Mouse (Mus musculus): ENCODE data around the gene Gbp6. TPM values are rescaled to one million over a fixed set of nuclear protein-coding genes. Genes with fewer than 3 reads are reported as not detected.
"Not testable (repeated sequence)": the region's sequence is repeated elsewhere in the genome, so short reads cannot be mapped to it uniquely, and the experiment has no call there.

Gbp6 gene
- 0.06 and 0.09 TPM in 2 replicates for polyA plus RNA-seq (2014; fragmentation: Nextera tagmentation; extraction: Ambion mirVana)

- not testable (repeated sequence) for H3K9me3 ChIP-seq (ENCODE audit: control insufficient read depth, low read length); H3K27ac ChIP-seq (replicated peaks; ENCODE audit: low read depth, low read length); DNase-seq (ENCODE audit: low spot score); H3K4me1 ChIP-seq (ENCODE audit: control insufficient read depth, insufficient read depth, low read length); H3K36me3 ChIP-seq (ENCODE audit: control insufficient read depth, insufficient read depth, low read length); H3K4me3 ChIP-seq (ENCODE audit: low read depth, low read length); ATAC-seq (ENCODE audit: insufficient number of reproducible peaks, low FRiP score, low TSS enrichment, low read depth); H3K4me2 ChIP-seq (ENCODE audit: low read depth, severe bottlenecking); H3K9ac ChIP-seq (ENCODE audit: low read length); H3K27me3 ChIP-seq (ENCODE audit: control insufficient read depth, insufficient read depth, low read length)
- 62% methylated on average over 3 of the region's 3 CpGs for WGBS
Measured at GRCm38 (mm10) chr5:105293226-105294165, at the start of gene Gbp6, which contains the start of gene Gm43302. Gene Gbp6 (minus strand): TSS chr5:105293698. Gene Gm43302 (minus strand): TSS chr5:105293695.

GRCm38 (mm10) chr5:105341281-105341680 lies 47.8 kb upstream of the Gbp6 start:
- H3K27ac ChIP-seq (replicated peaks; ENCODE audit: low read depth, low read length), result no peak overlapping the region
- no peaks in the 10 kb centered on the region for H3K36me3 ChIP-seq (ENCODE audit: control insufficient read depth, insufficient read depth, low read length)
- no peak for ATAC-seq (ENCODE audit: insufficient number of reproducible peaks, low FRiP score, low TSS enrichment, low read depth)
- no peaks in the 10 kb centered on the region for H3K27me3 ChIP-seq (ENCODE audit: control insufficient read depth, insufficient read depth, low read length)
- no peak for DNase-seq (ENCODE audit: low spot score)
- no peak overlapping the region for H3K4me2 ChIP-seq (ENCODE audit: low read depth, severe bottlenecking)
- H3K4me1 ChIP-seq (ENCODE audit: control insufficient read depth, insufficient read depth, low read length), result no peaks in the 10 kb centered on the region
- H3K9ac ChIP-seq (ENCODE audit: low read length), result no peak overlapping the region
- whole genome bisulfite sequencing, result 76% methylated on average over 2 of the region's 2 CpGs
- no peaks in the 10 kb centered on the region for H3K9me3 ChIP-seq (ENCODE audit: control insufficient read depth, low read length)
- no peak overlapping the region for H3K4me3 ChIP-seq (ENCODE audit: low read depth, low read length)

GRCm38 (mm10) chr5:105322543-105322942 lies 29.0 kb upstream of the Gbp6 start:
- H3K4me2 ChIP-seq (ENCODE audit: low read depth, severe bottlenecking), result no peak overlapping the region
- no peak for ATAC-seq (ENCODE audit: insufficient number of reproducible peaks, low FRiP score, low TSS enrichment, low read depth)
- WGBS, result 71% methylated on average over 2 of the region's 2 CpGs
- H3K4me3 ChIP-seq (ENCODE audit: low read depth, low read length), result no peak overlapping the region
- no peaks in the 10 kb centered on the region for H3K9me3 ChIP-seq (ENCODE audit: control insufficient read depth, low read length)
- H3K27me3 ChIP-seq (ENCODE audit: control insufficient read depth, insufficient read depth, low read length), result no peaks in the 10 kb centered on the region
- H3K4me1 ChIP-seq (ENCODE audit: control insufficient read depth, insufficient read depth, low read length), result no peaks in the 10 kb centered on the region
- H3K27ac ChIP-seq (replicated peaks; ENCODE audit: low read depth, low read length), result no peak overlapping the region
- H3K36me3 ChIP-seq (ENCODE audit: control insufficient read depth, insufficient read depth, low read length), result no peaks in the 10 kb centered on the region
- no peak overlapping the region for H3K9ac ChIP-seq (ENCODE audit: low read length)
- no peak for DNase-seq (ENCODE audit: low spot score)

GRCm38 (mm10) chr5:105310941-105311340 lies 17.4 kb upstream of the Gbp6 start:
- Histone ChIP-seq H3K4me1 (ENCODE audit: control insufficient read depth, insufficient read depth, low read length) (no peaks in the 10 kb centered on the region), H3K9me3 (ENCODE audit: control insufficient read depth, low read length) (no peaks in the 10 kb centered on the region), H3K4me3 (ENCODE audit: low read depth, low read length) (no peak overlapping the region), H3K36me3 (ENCODE audit: control insufficient read depth, insufficient read depth, low read length) (no peaks in the 10 kb centered on the region), H3K27me3 (ENCODE audit: control insufficient read depth, insufficient read depth, low read length) (no peaks in the 10 kb centered on the region), H3K9ac (ENCODE audit: low read length) (no peak overlapping the region), H3K4me2 (ENCODE audit: low read depth, severe bottlenecking) (no peak overlapping the region), H3K27ac (replicated peaks; ENCODE audit: low read depth, low read length) (no peak overlapping the region)
- ATAC-seq (ENCODE audit: insufficient number of reproducible peaks, low FRiP score, low TSS enrichment, low read depth) (no peak), DNase-seq (ENCODE audit: low spot score) (no peak)
- 74% methylated on average over 2 of the region's 2 CpGs for WGBS

DNA sequence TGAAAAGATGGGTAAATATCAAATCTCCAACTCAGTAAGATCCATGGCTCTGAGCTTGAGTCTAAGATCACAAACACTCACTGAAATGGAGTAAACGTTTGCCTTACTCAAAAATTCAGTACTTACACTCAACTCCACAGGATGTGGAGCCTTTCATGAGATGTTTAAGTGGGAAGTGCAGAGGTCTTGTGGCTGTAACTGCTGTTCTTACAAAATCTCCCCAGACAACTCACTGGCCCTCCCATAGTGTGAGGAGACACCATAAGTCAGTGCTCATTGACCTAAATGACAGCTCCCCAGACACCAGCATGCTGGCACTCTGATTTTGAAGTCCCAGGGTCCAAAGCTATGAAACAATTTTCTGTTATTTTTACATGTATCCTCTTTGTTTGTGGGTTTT lies 15.7 kb upstream of the Gbp6 start:
- not testable (repeated sequence) for H3K4me3 ChIP-seq (ENCODE audit: low read depth, low read length); H3K27me3 ChIP-seq (ENCODE audit: control insufficient read depth, insufficient read depth, low read length); H3K36me3 ChIP-seq (ENCODE audit: control insufficient read depth, insufficient read depth, low read length); DNase-seq (ENCODE audit: low spot score); H3K4me1 ChIP-seq (ENCODE audit: control insufficient read depth, insufficient read depth, low read length); H3K9ac ChIP-seq (ENCODE audit: low read length); ATAC-seq (ENCODE audit: insufficient number of reproducible peaks, low FRiP score, low TSS enrichment, low read depth); H3K9me3 ChIP-seq (ENCODE audit: control insufficient read depth, low read length); H3K27ac ChIP-seq (replicated peaks; ENCODE audit: low read depth, low read length); H3K4me2 ChIP-seq (ENCODE audit: low read depth, severe bottlenecking)
- WGBS, result 62% methylated on average over 1 of the region's 1 CpGs

- not testable (repeated sequence) for H3K9ac ChIP-seq (ENCODE audit: low read length); ATAC-seq (ENCODE audit: insufficient number of reproducible peaks, low FRiP score, low TSS enrichment, low read depth); DNase-seq (ENCODE audit: low spot score); H3K4me1 ChIP-seq (ENCODE audit: control insufficient read depth, insufficient read depth, low read length); H3K27me3 ChIP-seq (ENCODE audit: control insufficient read depth, insufficient read depth, low read length); H3K27ac ChIP-seq (replicated peaks; ENCODE audit: low read depth, low read length); H3K4me2 ChIP-seq (ENCODE audit: low read depth, severe bottlenecking); H3K9me3 ChIP-seq (ENCODE audit: control insufficient read depth, low read length); H3K36me3 ChIP-seq (ENCODE audit: control insufficient read depth, insufficient read depth, low read length); H3K4me3 ChIP-seq (ENCODE audit: low read depth, low read length)
Measured at GRCm38 (mm10) chr5:105306946-105307345, 13.4 kb upstream of the Gbp6 start.

DNA sequence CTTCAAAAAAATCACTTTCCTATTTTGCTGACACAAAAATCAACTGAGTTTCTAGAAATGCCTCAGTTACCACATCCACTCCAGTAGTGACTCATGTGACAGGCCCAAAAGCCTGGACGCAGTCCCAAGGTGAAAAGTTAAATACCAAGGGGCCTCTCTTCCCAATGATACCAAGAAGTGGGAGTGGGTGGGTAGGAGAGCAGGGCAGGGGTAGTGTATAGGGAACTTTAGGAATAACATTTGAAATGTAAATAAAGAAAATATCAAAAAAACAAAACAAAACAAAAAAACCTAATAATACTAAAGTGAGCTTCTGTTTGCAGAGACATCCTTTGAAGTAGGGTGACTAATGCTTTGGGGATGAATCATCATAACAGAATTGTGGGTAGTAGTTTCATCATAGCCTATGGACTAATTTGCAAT lies 12.7 kb upstream of the Gbp6 start:
- no peak for ATAC-seq (ENCODE audit: insufficient number of reproducible peaks, low FRiP score, low TSS enrichment, low read depth)
- Histone ChIP-seq H3K4me2 (ENCODE audit: low read depth, severe bottlenecking) (no peak overlapping the region), H3K9me3 (ENCODE audit: control insufficient read depth, low read length) (no peaks in the 10 kb centered on the region), H3K27ac (replicated peaks; ENCODE audit: low read depth, low read length) (no peak overlapping the region), H3K36me3 (ENCODE audit: control insufficient read depth, insufficient read depth, low read length) (no peaks in the 10 kb centered on the region), H3K27me3 (ENCODE audit: control insufficient read depth, insufficient read depth, low read length) (no peaks in the 10 kb centered on the region), H3K4me3 (ENCODE audit: low read depth, low read length) (no peak overlapping the region), H3K9ac (ENCODE audit: low read length) (no peak overlapping the region), H3K4me1 (ENCODE audit: control insufficient read depth, insufficient read depth, low read length) (no peaks in the 10 kb centered on the region)
- 88% methylated on average over 1 of the region's 1 CpGs for WGBS
- DNase-seq (ENCODE audit: low spot score), result no peak

GRCm38 (mm10) chr5:105305671-105306070 lies 12.2 kb upstream of the Gbp6 start:
- not testable (repeated sequence) for H3K4me2 ChIP-seq (ENCODE audit: low read depth, severe bottlenecking); H3K27ac ChIP-seq (replicated peaks; ENCODE audit: low read depth, low read length); H3K9ac ChIP-seq (ENCODE audit: low read length); DNase-seq (ENCODE audit: low spot score); H3K27me3 ChIP-seq (ENCODE audit: control insufficient read depth, insufficient read depth, low read length); H3K36me3 ChIP-seq (ENCODE audit: control insufficient read depth, insufficient read depth, low read length); ATAC-seq (ENCODE audit: insufficient number of reproducible peaks, low FRiP score, low TSS enrichment, low read depth); H3K9me3 ChIP-seq (ENCODE audit: control insufficient read depth, low read length); H3K4me1 ChIP-seq (ENCODE audit: control insufficient read depth, insufficient read depth, low read length); H3K4me3 ChIP-seq (ENCODE audit: low read depth, low read length)
- 89% methylated on average over 4 of the region's 4 CpGs for WGBS

Measured in limb, embryonic 11.5 days (tissue).